Mouse (Mus musculus) CH12.LX (cell line): ENCODE measurements around the gene Riox2. TPM values are rescaled to one million over a fixed set of nuclear protein-coding genes. Genes with fewer than 3 reads are reported as not detected.

ENCODE experiments used
- DNase-seq: peaks from one replicate; pipeline ENCODE4 v3.0.0-alpha.2; 2013; ENCODE audit errors: extremely low read depth
- H3K27ac ChIP-seq: 2 replicates; pipeline ENCODE4 v1.5.1; 2012; ENCODE audit warnings: low read depth, mild to moderate bottlenecking, control low read depth, moderate library complexity; ENCODE audit not compliant: insufficient read depth
- H3K27me3 ChIP-seq: replicated peaks from 2 replicates; pipeline ENCODE3; 2012; ENCODE audit warnings: inconsistent platforms
- H3K36me3 ChIP-seq, 2 experiments: replicated peaks in 1 of 2; 2 replicates each; pipeline versions ENCODE3 to v1.6.1; 2012; ENCODE audit warnings: inconsistent platforms in 1 of 2, low read length in 1 of 2, mild to moderate bottlenecking in 1 of 2, mixed read lengths in 1 of 2, moderate library complexity in 1 of 2; ENCODE audit not compliant: control insufficient read depth in 1 of 2, insufficient read depth in 1 of 2
- H3K4me1 ChIP-seq, 2 experiments: 2 replicates each; pipeline ENCODE4 v1.6.1; 2012; ENCODE audit warnings: inconsistent platforms in 1 of 2, moderate library complexity in 1 of 2; ENCODE audit not compliant: insufficient read depth in 2 of 2, control insufficient read depth in 1 of 2
- H3K4me2 ChIP-seq: 2 replicates; pipeline ENCODE4 v1.6.1; 2012; ENCODE audit warnings: low read depth, mild to moderate bottlenecking, control low read depth; ENCODE audit not compliant: poor library complexity, insufficient read depth, severe bottlenecking
- H3K4me3 ChIP-seq, 3 experiments: fragments of 150-350 bp in 1 of 3; sonication (generic) in 1 of 3; replicated peaks in 1 of 3; 2 replicates each; pipeline versions ENCODE3 to v1.5.1; 2011 to 2012; ENCODE audit warnings: low read depth in 2 of 3, low read length in 2 of 3, mild to moderate bottlenecking in 2 of 3, moderate library complexity in 2 of 3, control low read depth in 1 of 3, improper control_type of control experiment in 1 of 3, inconsistent platforms in 1 of 3, mixed read lengths in 1 of 3; ENCODE audit not compliant: poor library complexity in 1 of 3
- H3K79me2 ChIP-seq: replicated peaks from 2 replicates; pipeline ENCODE4 v1.6.1; 2012; ENCODE audit warnings: mild to moderate bottlenecking, moderate library complexity; ENCODE audit not compliant: control insufficient read depth, poor library complexity, insufficient read depth, severe bottlenecking; ENCODE audit errors: extremely low read depth
- H3K9ac ChIP-seq: 2 replicates; pipeline ENCODE4 v1.6.1; 2012; ENCODE audit warnings: low read depth, mild to moderate bottlenecking, control low read depth, moderate library complexity; ENCODE audit not compliant: insufficient read depth
- H3K9me3 ChIP-seq: replicated peaks from 2 replicates; pipeline ENCODE3; 2012; ENCODE audit warnings: low read length, inconsistent platforms, mixed read lengths
- BHLHE40 ChIP-seq: IDR thresholded peaks from 2 replicates; pipeline ENCODE4 v1.6.1; 2011; ENCODE audit warnings: mild to moderate bottlenecking, low read depth, low read length, improper control_type of control experiment
- CHD2 ChIP-seq: IDR thresholded peaks from 2 replicates; pipeline ENCODE4 v1.6.1; 2011; ENCODE audit warnings: low read length, improper control_type of control experiment
- CTCF ChIP-seq, 2 experiments: IDR thresholded peaks in 1 of 2; conservative IDR thresholded peaks in 1 of 2; 2 replicates each; pipeline ENCODE4 v1.5.1; 2011 to 2012; ENCODE audit warnings: low read depth in 2 of 2, low read length in 2 of 2, improper control_type of control experiment in 1 of 2, inconsistent platforms in 1 of 2, mild to moderate bottlenecking in 1 of 2, moderate library complexity in 1 of 2
- E2F4 ChIP-seq: IDR thresholded peaks from 2 replicates; pipeline ENCODE4 v1.6.1; 2011; ENCODE audit warnings: low read depth, low read length, improper control_type of control experiment; ENCODE audit not compliant: insufficient replicate concordance
- ELF1 ChIP-seq: IDR thresholded peaks from 2 replicates; pipeline ENCODE4 v1.6.1; 2014; ENCODE audit warnings: low read depth, mild to moderate bottlenecking, inconsistent platforms, low read length, improper control_type of control experiment
- EP300 ChIP-seq: IDR thresholded peaks from 2 replicates; pipeline ENCODE4 v1.6.1; 2011; ENCODE audit warnings: low read length, improper control_type of control experiment
- HCFC1 ChIP-seq: IDR thresholded peaks from 2 replicates; pipeline ENCODE4 v1.6.1; 2012; ENCODE audit warnings: low read depth, mild to moderate bottlenecking, inconsistent platforms, low read length, improper control_type of control experiment
- IRF4 ChIP-seq: IDR thresholded peaks from 2 replicates; pipeline ENCODE4 v1.6.1; 2014; ENCODE audit warnings: low read depth, mild to moderate bottlenecking, inconsistent platforms, low read length, improper control_type of control experiment
- JUN ChIP-seq: IDR thresholded peaks from 2 replicates; pipeline ENCODE4 v1.6.1; 2011; ENCODE audit warnings: low read depth, mild to moderate bottlenecking, low read length, improper control_type of control experiment, moderate library complexity; ENCODE audit not compliant: insufficient read depth
- KAT2A ChIP-seq: IDR thresholded peaks from 2 replicates; pipeline ENCODE4 v1.6.1; 2012; ENCODE audit warnings: low read length, improper control_type of control experiment, inconsistent platforms; ENCODE audit not compliant: insufficient replicate concordance
- MEF2A ChIP-seq: IDR thresholded peaks from 2 replicates; pipeline ENCODE4 v1.6.1; 2014; ENCODE audit warnings: low read depth, mild to moderate bottlenecking, inconsistent platforms, low read length, improper control_type of control experiment, borderline replicate concordance
- MYC ChIP-seq: IDR thresholded peaks from 2 replicates; pipeline ENCODE4 v1.6.1; 2011; ENCODE audit warnings: low read depth, mild to moderate bottlenecking, improper control_type of control experiment, low read length
- NELFE ChIP-seq: IDR thresholded peaks from 2 replicates; pipeline ENCODE4 v1.6.1; 2011; ENCODE audit warnings: low read depth, low read length, improper control_type of control experiment
- NRF1 ChIP-seq: IDR thresholded peaks from 2 replicates; pipeline ENCODE4 v1.6.1; 2014; ENCODE audit warnings: low read depth, mild to moderate bottlenecking, inconsistent platforms, low read length, improper control_type of control experiment, moderate library complexity
- POLR2A ChIP-seq: IDR thresholded peaks from 2 replicates; pipeline ENCODE4 v1.6.1; 2011; ENCODE audit warnings: low read depth, mild to moderate bottlenecking, improper control_type of control experiment, low read length
- POLR2AphosphoS2 ChIP-seq: IDR thresholded peaks from 2 replicates; pipeline ENCODE4 v1.6.1; 2011; ENCODE audit warnings: low read depth, low read length, improper control_type of control experiment
- RAD21 ChIP-seq: IDR thresholded peaks from 2 replicates; pipeline ENCODE4 v1.6.1; 2011; ENCODE audit warnings: low read depth, mild to moderate bottlenecking, low read length, improper control_type of control experiment, moderate library complexity
- RCOR1 ChIP-seq: conservative IDR thresholded peaks from 2 replicates; pipeline ENCODE4 v1.6.1; 2012; ENCODE audit warnings: low read depth, mild to moderate bottlenecking, inconsistent platforms, low read length, improper control_type of control experiment
- SIN3A ChIP-seq: IDR thresholded peaks from 2 replicates; pipeline ENCODE4 v1.6.1; 2012; ENCODE audit warnings: low read length, improper control_type of control experiment, inconsistent platforms
- SMC3 ChIP-seq: IDR thresholded peaks from 2 replicates; pipeline ENCODE4 v1.6.1; 2011; ENCODE audit warnings: low read depth, low read length, improper control_type of control experiment
- TBP ChIP-seq: conservative IDR thresholded peaks from 2 replicates; pipeline ENCODE4 v1.6.1; 2011; ENCODE audit warnings: low read depth, low read length, improper control_type of control experiment
- UBTF ChIP-seq: IDR thresholded peaks from 2 replicates; pipeline ENCODE4 v1.6.1; 2012; ENCODE audit warnings: low read depth, mild to moderate bottlenecking, inconsistent platforms, low read length, improper control_type of control experiment, moderate library complexity
- USF1 ChIP-seq: IDR thresholded peaks from 2 replicates; pipeline ENCODE4 v1.6.1; 2014; ENCODE audit warnings: low read depth, mild to moderate bottlenecking, inconsistent platforms, low read length, improper control_type of control experiment
- USF2 ChIP-seq: conservative IDR thresholded peaks from 2 replicates; pipeline ENCODE4 v1.6.1; 2011; ENCODE audit warnings: low read depth, low read length, improper control_type of control experiment
- ZC3H11A ChIP-seq: IDR thresholded peaks from 2 replicates; pipeline ENCODE4 v1.6.1; 2012; ENCODE audit warnings: low read depth, mild to moderate bottlenecking, inconsistent platforms, low read length, improper control_type of control experiment
- ZMIZ1 ChIP-seq: IDR thresholded peaks from 2 replicates; pipeline ENCODE4 v1.6.1; 2012; ENCODE audit warnings: low read depth, mild to moderate bottlenecking, inconsistent platforms, low read length, improper control_type of control experiment
- dilution Hi-C: fragments of 300-500 bp; cut with MboI; formaldehyde crosslinking; loops from 2 replicates; pipeline ENCODE4 v1.14.3; 2020; ENCODE audit warnings: low sequenced_read_pairs; ENCODE audit not compliant: extremely low pct_unique_long_range_greater_than_20kb, extremely low pct_ligation_motif_present
- in situ Hi-C: fragments of 300-500 bp; cut with MboI; formaldehyde crosslinking; loops from 3 replicates; pipeline ENCODE4 v1.14.3; 2019; ENCODE audit warnings: low sequenced_read_pairs, low pct_ligation_motif_present, low pct_unique_long_range_greater_than_20kb, mixed read lengths
- polyA plus RNA-seq: library from polyadenylated mRNA; unstranded; fragments of >175 nt; gene quantifications from 2 replicates; pipeline ENCODE4 v1.2.1, GENCODE M21; 2012; ENCODE audit warnings: low read depth; ENCODE audit not compliant: insufficient read length
- total RNA-seq, 2 experiments: library from RNA; depleted of rRNA; stranded (reverse); fragments of 300-350 nt in 1 of 2; fragments of >200 nt in 1 of 2; gene quantifications; 2 replicates each; pipeline ENCODE4 v1.2.3; 2012 to 2014

Riox2 gene
- total and polyA plus RNA-seq, 3 experiments = 47.3 to 90.7 (median 53.6) TPM

- DNase-seq = no peak
- no peaks in the 10 kb centered on the region for H3K27me3 ChIP-seq
- H3K36me3 ChIP-seq = peaks cover 37 to 91% of the 10 kb centered on the region in 2 experiments
- TF ChIP-seq NRF1 = no peak
- TF ChIP-seq SMC3 = no peak
- no peak for TF ChIP-seq ZC3H11A
- no peak for TF ChIP-seq BHLHE40
- no peak for TF ChIP-seq USF1
- no peaks in the 10 kb centered on the region for H3K79me2 ChIP-seq
- no peak overlapping the region for H3K4me2 ChIP-seq
- no peak overlapping the region for H3K4me3 ChIP-seq
- dilution Hi-C loops (no loop called here), in situ Hi-C loops (no loop called here)
- H3K4me1 ChIP-seq = no peaks in the 10 kb centered on the region; a peak in 2 of 4 replicates
- no peak overlapping the region for H3K9ac ChIP-seq
- no peak overlapping the region for H3K27ac ChIP-seq
- H3K9me3 ChIP-seq = no peaks in the 10 kb centered on the region
Measured at GRCm38 (mm10) chr16:59493199-59493598, 21.6 kb downstream of the Riox2 start.

- Histone ChIP-seq H3K9ac (no peak overlapping the region), H3K27me3 (no peaks in the 10 kb centered on the region), H3K4me3 (no peak overlapping the region), H3K4me1 (peaks cover 0 to 8% of the 10 kb centered on the region in 2 experiments; a peak in 2 of 4 replicates), H3K27ac (no peak overlapping the region), H3K79me2 (no peaks in the 10 kb centered on the region), H3K36me3 (peaks cover 11 to 57% of the 10 kb centered on the region in 2 experiments), H3K4me2 (no peak overlapping the region), H3K9me3 (no peaks in the 10 kb centered on the region)
- TF ChIP-seq ZMIZ1 (no peak), CTCF (conservative IDR thresholded peaks at IDR 0.05 in 1 of 2, IDR thresholded peaks at IDR 0.05 in 1 of 2; ENCODE audit: low read depth in 2 of 2, low read length in 2 of 2) (peak in 1 of 2 experiments; percentile 53; a peak in 2 of 4 replicates), EP300 (no peak), KAT2A (no peak), POLR2A (no peak), BHLHE40 (no peak), RAD21 (peak; percentile 49), SMC3 (peak; percentile 62)
- DNase-seq = no peak
- in situ Hi-C loops = no loop called here
- dilution Hi-C loops = no loop called here
Measured at GRCm38 (mm10) chr16:59497947-59498346, 26.4 kb downstream of the Riox2 start.

GRCm38 (mm10) chr16:59499180-59499579 lies 27.6 kb downstream of the Riox2 start:
- no peaks in the 10 kb centered on the region for H3K79me2 ChIP-seq
- H3K27ac ChIP-seq = no peak overlapping the region
- no peaks in the 10 kb centered on the region for H3K27me3 ChIP-seq
- H3K9ac ChIP-seq = no peak overlapping the region
- no peak overlapping the region for H3K4me3 ChIP-seq
- H3K36me3 ChIP-seq = peaks cover 6 to 45% of the 10 kb centered on the region in 2 experiments
- no peak overlapping the region for H3K4me2 ChIP-seq
- H3K4me1 ChIP-seq = peaks cover 0 to 20% of the 10 kb centered on the region in 2 experiments; a peak in 2 of 4 replicates
- H3K9me3 ChIP-seq = no peaks in the 10 kb centered on the region
- in situ Hi-C loops (no loop called here), dilution Hi-C loops (no loop called here)
- DNase-seq = no peak
- TF ChIP-seq UBTF (no peak), SIN3A (no peak), E2F4 (no peak), TBP (no peak), MYC (no peak), NELFE (no peak), BHLHE40 (no peak), MEF2A (no peak), CTCF (conservative IDR thresholded peaks at IDR 0.05 in 1 of 2, IDR thresholded peaks at IDR 0.05 in 1 of 2; ENCODE audit: low read depth in 2 of 2, low read length in 2 of 2) (no peak), USF2 (no peak), IRF4 (no peak), CHD2 (no peak), ELF1 (no peak), RCOR1 (no peak), JUN (no peak), HCFC1 (no peak), EP300 (no peak), POLR2AphosphoS2 (no peak)
